Mouse (Mus musculus): ENCODE measurements around the gene Gpc4. TPM values are rescaled to one million over a fixed set of nuclear protein-coding genes. Genes with fewer than 3 reads are reported as not detected.
A peak's percentile ranks its signal among the peaks of the same experiment; 100 is the strongest.

The Gpc4 gene
- 11.5 and 13.4 TPM in 2 replicates for polyA plus RNA-seq (2014; fragmentation: Nextera tagmentation; extraction: Ambion mirVana)

DNA sequence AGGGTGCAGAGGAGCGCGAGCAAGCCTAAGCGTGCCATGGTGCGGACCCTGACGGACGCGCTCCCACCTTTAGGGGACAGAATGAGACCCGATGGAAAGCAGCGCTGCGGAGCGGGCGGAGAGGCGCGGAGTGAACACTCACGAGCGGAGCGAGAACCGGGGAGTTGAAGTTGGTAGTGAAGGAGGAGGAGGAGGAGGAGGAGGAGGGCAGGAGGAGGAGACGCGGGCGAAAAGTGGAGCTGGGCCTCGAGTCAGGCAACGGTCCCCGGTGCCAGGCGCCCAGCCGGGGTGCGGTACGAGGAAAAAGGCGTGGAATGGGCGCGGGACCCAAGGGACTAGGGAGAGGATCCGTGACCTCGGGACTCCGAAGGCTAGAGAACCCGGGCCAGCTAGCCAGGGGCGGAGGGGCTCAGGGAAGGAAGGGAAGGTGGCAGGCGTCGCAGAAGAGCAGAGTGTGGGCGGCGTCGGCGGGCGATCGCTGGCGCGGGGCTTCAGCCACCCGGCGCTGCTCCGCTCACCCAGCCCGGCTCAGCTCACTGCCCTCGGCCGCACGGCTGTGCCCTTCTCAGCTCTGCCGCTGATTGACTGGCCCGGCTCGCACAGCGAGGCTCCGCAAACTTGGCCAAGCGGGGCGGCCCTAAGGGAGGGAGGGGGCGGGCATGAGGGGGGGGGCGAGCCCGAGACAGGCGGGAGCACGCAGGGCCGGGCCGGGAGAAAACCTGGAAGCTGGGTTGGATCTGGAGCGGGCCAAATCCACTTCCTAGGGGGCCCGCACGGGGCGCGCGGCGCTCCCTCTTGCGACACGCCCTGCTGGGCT is at the start of gene Gpc4:
TSS of gene Gpc4 (minus strand) at position 515 of the 817 bp plus-strand sequence.
- Histone ChIP-seq H3K4me3 (ENCODE audit: low read depth, low read length) (peak within 1 kb of the TSS; percentile 61), H3K4me2 (peak within 1 kb of the TSS; percentile 80), H3K9me3 (ENCODE audit: control insufficient read depth, low read length) (no peaks in the 10 kb centered on the region), H3K27me3 (replicated peaks; ENCODE audit: control insufficient read depth, insufficient read depth, low read length) (peaks cover 18% of the 10 kb centered on the region), H3K36me3 (ENCODE audit: control insufficient read depth, insufficient read depth, low read length) (no peaks in the 10 kb centered on the region), H3K4me1 (replicated peaks; ENCODE audit: control insufficient read depth, insufficient read depth, low read length) (no peaks in the 10 kb centered on the region), H3K9ac (ENCODE audit: low read depth, low read length) (peak within 1 kb of the TSS; percentile 74), H3K27ac (ENCODE audit: low read depth, low read length) (peak within 1 kb of the TSS; percentile 66)
- WGBS = 14% methylated on average over 66 of the region's 76 CpGs
- peak; percentile 72 for DNase-seq (ENCODE audit: low spot score)
- ATAC-seq (replicated peaks; ENCODE audit: low FRiP score) = peak; percentile 89

DNA sequence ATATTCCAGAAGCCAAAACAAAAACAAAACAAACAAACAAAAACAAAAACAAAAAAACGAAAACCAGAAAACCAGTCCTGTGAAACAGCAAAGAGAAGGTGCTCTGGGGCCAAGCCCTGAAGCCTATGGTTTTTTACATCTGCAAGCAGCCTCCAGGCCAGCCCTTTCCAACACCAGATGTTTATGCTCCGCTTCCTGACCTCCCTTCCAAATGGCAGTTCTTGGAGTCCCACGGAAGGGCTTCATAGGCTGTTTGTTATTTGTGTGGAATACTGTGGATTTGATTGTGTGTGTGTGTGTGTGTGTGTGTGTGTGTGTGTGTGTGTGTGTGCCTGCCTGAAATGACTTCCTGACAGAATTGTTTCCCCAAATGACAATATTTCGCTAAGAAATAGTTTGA is 47.8 kb upstream of the Gpc4 start:
- H3K4me3 ChIP-seq (ENCODE audit: low read depth, low read length) = no peak overlapping the region
- H3K4me1 ChIP-seq (replicated peaks; ENCODE audit: control insufficient read depth, insufficient read depth, low read length) = no peaks in the 10 kb centered on the region
- H3K36me3 ChIP-seq (ENCODE audit: control insufficient read depth, insufficient read depth, low read length) = no peaks in the 10 kb centered on the region
- H3K9me3 ChIP-seq (ENCODE audit: control insufficient read depth, low read length) = no peaks in the 10 kb centered on the region
- DNase-seq (ENCODE audit: low spot score) = no peak
- no peaks in the 10 kb centered on the region; the same call in 1 of the 2 replicates for H3K27me3 ChIP-seq (replicated peaks; ENCODE audit: control insufficient read depth, insufficient read depth, low read length)
- no peak overlapping the region for H3K27ac ChIP-seq (ENCODE audit: low read depth, low read length)
- 67% methylated on average over 4 of the region's 4 CpGs for WGBS
- H3K4me2 ChIP-seq = no peak overlapping the region
- no peak overlapping the region for H3K9ac ChIP-seq (ENCODE audit: low read depth, low read length)
- ATAC-seq (replicated peaks; ENCODE audit: low FRiP score) = no peak

DNA sequence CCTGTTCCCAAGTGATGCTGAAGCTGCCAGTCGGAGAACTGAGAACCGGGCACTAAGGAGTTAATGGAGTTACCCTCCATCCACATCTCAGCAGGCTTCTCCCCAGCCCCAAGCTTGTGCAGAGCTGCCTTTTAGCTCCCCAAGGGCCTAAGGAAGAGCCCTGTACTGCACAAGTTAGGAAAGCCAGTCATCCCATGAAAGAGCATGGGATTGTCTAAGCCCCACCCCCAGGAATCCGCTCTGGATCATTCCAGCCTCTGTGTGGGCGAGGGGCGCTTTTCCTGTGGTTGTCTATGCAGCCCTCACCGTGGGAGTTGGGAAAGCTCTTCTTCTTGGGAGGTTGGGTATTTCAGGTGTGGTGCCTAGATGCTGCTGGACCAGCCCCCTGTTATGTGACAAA is 34.8 kb upstream of the Gpc4 start:
- ATAC-seq (replicated peaks; ENCODE audit: low FRiP score) = no peak
- Histone ChIP-seq H3K4me2 (no peak overlapping the region), H3K4me1 (replicated peaks; ENCODE audit: control insufficient read depth, insufficient read depth, low read length) (no peaks in the 10 kb centered on the region), H3K27me3 (replicated peaks; ENCODE audit: control insufficient read depth, insufficient read depth, low read length) (no peaks in the 10 kb centered on the region; the same call in 1 of the 2 replicates), H3K9ac (ENCODE audit: low read depth, low read length) (no peak overlapping the region), H3K36me3 (ENCODE audit: control insufficient read depth, insufficient read depth, low read length) (no peaks in the 10 kb centered on the region), H3K27ac (ENCODE audit: low read depth, low read length) (no peak overlapping the region), H3K9me3 (ENCODE audit: control insufficient read depth, low read length) (no peaks in the 10 kb centered on the region), H3K4me3 (ENCODE audit: low read depth, low read length) (no peak overlapping the region)
- no peak for DNase-seq (ENCODE audit: low spot score)
- 36% methylated on average over 6 of the region's 6 CpGs for WGBS

DNA sequence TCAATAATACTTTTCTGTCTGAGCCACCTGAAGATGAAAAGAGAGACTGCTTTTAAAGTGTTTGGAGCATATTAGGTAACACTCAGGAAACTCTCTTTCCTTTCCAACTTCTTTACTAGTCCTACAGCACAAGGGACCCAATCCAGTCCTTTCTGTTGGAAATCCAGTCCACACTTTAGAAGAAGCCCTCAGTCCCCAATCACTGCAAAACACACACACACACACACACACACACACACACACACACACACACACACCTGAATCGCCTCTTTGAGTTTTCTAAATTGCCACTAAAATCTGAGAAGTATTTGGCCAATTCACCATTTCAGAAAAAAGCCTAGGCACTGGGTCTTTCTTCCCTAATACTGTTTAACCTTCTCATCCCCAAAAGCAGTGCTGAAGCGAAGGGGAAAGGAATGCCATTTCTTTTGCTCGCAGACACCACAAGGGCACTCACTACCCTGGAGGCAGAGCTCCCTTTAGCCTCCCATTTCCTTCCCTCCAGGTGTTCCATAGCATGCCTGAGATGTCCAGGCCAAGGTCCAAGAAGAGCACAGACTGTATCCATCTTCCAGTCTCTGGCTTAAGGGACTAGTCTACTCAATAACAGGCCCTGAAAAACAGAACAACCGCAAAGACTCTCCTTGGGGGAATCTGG is 28.4 kb upstream of the Gpc4 start:
- no peak for DNase-seq (ENCODE audit: low spot score)
- Histone ChIP-seq H3K27ac (ENCODE audit: low read depth, low read length) (no peak overlapping the region), H3K27me3 (replicated peaks; ENCODE audit: control insufficient read depth, insufficient read depth, low read length) (peaks cover 11% of the 10 kb centered on the region), H3K9ac (ENCODE audit: low read depth, low read length) (no peak overlapping the region), H3K4me1 (replicated peaks; ENCODE audit: control insufficient read depth, insufficient read depth, low read length) (no peaks in the 10 kb centered on the region), H3K9me3 (ENCODE audit: control insufficient read depth, low read length) (no peaks in the 10 kb centered on the region), H3K4me3 (ENCODE audit: low read depth, low read length) (no peak overlapping the region), H3K36me3 (ENCODE audit: control insufficient read depth, insufficient read depth, low read length) (no peaks in the 10 kb centered on the region), H3K4me2 (no peak overlapping the region)
- ATAC-seq (replicated peaks; ENCODE audit: low FRiP score) = no peak
- 37% methylated on average over 4 of the region's 4 CpGs for WGBS

DNA sequence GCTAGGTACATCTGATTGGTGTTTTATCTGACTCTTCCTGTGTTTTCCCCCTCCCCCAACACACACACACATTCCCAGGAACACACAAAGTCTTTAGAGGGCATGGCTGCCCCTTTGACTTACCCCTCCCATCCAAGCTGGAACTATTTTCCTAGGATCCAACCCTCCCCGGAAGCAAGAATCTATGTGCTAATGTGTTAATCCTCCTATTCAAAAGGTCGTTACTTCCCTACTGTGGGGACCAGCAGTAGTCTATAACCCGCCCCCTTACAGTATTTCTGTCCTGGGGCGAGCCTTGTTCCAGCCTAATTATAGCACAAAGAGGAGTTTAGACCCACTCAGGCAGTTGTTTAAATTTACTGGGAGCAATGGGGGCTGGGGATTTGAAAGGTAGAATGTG is 24.0 kb upstream of the Gpc4 start:
- Histone ChIP-seq H3K9ac (ENCODE audit: low read depth, low read length) (no peak overlapping the region), H3K4me2 (no peak overlapping the region), H3K4me1 (replicated peaks; ENCODE audit: control insufficient read depth, insufficient read depth, low read length) (no peaks in the 10 kb centered on the region), H3K27ac (ENCODE audit: low read depth, low read length) (no peak overlapping the region), H3K4me3 (ENCODE audit: low read depth, low read length) (no peak overlapping the region), H3K9me3 (ENCODE audit: control insufficient read depth, low read length) (no peaks in the 10 kb centered on the region), H3K36me3 (ENCODE audit: control insufficient read depth, insufficient read depth, low read length) (no peaks in the 10 kb centered on the region), H3K27me3 (replicated peaks; ENCODE audit: control insufficient read depth, insufficient read depth, low read length) (peaks cover 11% of the 10 kb centered on the region; the same call in 1 of the 2 replicates)
- no peak for DNase-seq (ENCODE audit: low spot score)
- ATAC-seq (replicated peaks; ENCODE audit: low FRiP score) = no peak
- 37% methylated on average over 4 of the region's 4 CpGs for WGBS

DNA sequence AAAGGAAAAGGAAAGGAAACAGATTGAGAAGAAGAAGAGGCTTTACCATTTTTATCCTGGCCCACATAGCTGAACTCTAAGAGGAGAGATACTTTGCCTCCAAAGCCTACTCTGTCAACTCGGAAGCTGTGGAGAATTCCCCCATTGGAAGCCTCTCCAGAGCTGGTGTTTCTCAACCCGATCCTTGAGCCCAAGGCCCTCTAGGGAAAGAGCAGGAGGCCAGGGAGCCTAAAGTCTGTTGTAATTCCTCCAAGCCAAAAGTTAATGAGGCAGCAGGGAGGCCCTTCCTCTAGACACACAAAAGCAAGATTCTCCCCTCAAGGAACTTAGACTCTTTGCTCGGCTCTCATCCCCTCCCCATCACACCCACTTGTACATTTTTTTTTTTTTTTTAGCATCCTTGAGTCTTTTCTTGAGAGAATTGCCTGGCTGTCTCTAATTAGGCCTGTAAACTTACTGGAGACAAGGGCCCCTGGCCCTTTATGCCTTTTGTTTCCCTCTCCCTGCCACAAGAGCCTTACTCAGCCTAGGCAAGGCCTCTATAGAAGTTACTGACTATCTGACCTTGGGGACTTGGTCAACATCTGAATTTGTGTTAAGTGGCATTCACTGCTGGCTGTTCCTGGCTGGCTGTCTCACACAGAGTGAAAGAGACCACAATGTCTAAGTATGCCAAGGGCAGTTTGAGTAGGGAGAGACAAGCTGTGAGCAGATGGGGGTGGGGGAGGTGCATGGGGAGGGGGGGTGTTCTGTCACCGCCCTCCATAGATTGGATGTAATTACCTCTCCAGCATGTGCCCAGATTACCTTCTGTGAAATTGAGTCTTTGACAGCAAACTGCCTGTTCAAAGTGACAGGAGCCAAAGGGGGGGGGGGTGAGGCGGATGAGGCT is 18.7 kb upstream of the Gpc4 start:
- no peak overlapping the region for H3K4me3 ChIP-seq (ENCODE audit: low read depth, low read length)
- WGBS = 56% methylated on average over 5 of the region's 5 CpGs

DNA sequence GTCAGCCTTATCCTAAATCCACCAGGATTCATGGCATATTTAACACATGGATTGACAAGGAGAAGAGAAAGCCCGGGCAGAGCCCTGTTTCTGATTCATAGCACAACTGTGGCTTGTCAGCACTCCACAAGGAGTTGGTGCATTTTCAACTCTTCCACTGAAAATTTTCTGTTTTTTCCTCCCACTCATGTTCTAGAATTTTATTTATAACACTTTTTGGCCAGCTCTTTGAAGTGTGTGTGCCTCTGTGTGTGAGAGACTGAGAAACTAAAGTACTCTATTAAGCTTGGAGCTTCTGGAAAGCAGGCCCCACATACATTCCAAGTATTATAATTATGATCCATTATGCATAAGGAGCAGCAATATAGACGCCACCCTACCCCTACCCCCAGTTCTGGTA is 16.3 kb upstream of the Gpc4 start:
- no peaks in the 10 kb centered on the region for H3K27me3 ChIP-seq (replicated peaks; ENCODE audit: control insufficient read depth, insufficient read depth, low read length)
- no peak overlapping the region for H3K4me3 ChIP-seq (ENCODE audit: low read depth, low read length)
- no peak overlapping the region for H3K4me2 ChIP-seq
- no peaks in the 10 kb centered on the region for H3K4me1 ChIP-seq (replicated peaks; ENCODE audit: control insufficient read depth, insufficient read depth, low read length)
- DNase-seq (ENCODE audit: low spot score) = no peak
- 72% methylated on average over 2 of the region's 2 CpGs for WGBS
- H3K36me3 ChIP-seq (ENCODE audit: control insufficient read depth, insufficient read depth, low read length) = no peaks in the 10 kb centered on the region
- H3K27ac ChIP-seq (ENCODE audit: low read depth, low read length) = no peak overlapping the region
- no peaks in the 10 kb centered on the region for H3K9me3 ChIP-seq (ENCODE audit: control insufficient read depth, low read length)
- H3K9ac ChIP-seq (ENCODE audit: low read depth, low read length) = no peak overlapping the region
- no peak for ATAC-seq (replicated peaks; ENCODE audit: low FRiP score)

More for the DNA sequence above, 18.7 kb upstream of the Gpc4 start:
- H3K27me3 ChIP-seq (replicated peaks; ENCODE audit: control insufficient read depth, insufficient read depth, low read length) = no peaks in the 10 kb centered on the region; the same call in 1 of the 2 replicates
- no peaks in the 10 kb centered on the region for H3K9me3 ChIP-seq (ENCODE audit: control insufficient read depth, low read length)
- no peaks in the 10 kb centered on the region for H3K4me1 ChIP-seq (replicated peaks; ENCODE audit: control insufficient read depth, insufficient read depth, low read length)
- H3K4me2 ChIP-seq = no peak overlapping the region
- DNase-seq (ENCODE audit: low spot score) (no peak), ATAC-seq (replicated peaks; ENCODE audit: low FRiP score) (no peak)
- no peaks in the 10 kb centered on the region for H3K36me3 ChIP-seq (ENCODE audit: control insufficient read depth, insufficient read depth, low read length)
- no peak overlapping the region for H3K9ac ChIP-seq (ENCODE audit: low read depth, low read length)
- H3K27ac ChIP-seq (ENCODE audit: low read depth, low read length) = no peak overlapping the region

DNA sequence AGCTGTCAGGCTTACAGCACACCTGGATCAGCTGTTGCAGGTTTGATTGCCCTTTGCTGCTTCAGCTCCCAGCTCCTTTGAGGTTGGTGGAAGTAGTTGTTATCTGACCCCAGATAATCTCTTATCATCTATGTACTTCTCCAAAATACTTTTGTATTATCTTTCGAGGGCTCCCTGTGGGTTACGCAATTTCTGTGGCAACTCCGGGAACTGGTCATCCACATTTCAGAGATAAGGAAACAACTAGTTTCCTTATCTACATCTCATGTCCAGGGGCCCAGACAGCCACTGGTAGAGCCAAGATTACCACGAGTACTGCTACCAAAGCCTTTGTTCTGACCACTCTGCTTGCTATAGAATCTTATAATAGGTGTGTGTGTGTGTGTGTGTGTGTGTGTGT is 12.0 kb upstream of the Gpc4 start:
- no peak overlapping the region for H3K27ac ChIP-seq (ENCODE audit: low read depth, low read length)
- H3K36me3 ChIP-seq (ENCODE audit: control insufficient read depth, insufficient read depth, low read length) = no peaks in the 10 kb centered on the region
- ATAC-seq (replicated peaks; ENCODE audit: low FRiP score) (no peak), DNase-seq (ENCODE audit: low spot score) (no peak)
- no peak overlapping the region for H3K4me3 ChIP-seq (ENCODE audit: low read depth, low read length)
- 34% methylated on average over 4 of the region's 4 CpGs for WGBS
- H3K9ac ChIP-seq (ENCODE audit: low read depth, low read length) = no peak overlapping the region
- H3K4me2 ChIP-seq = no peak overlapping the region
- H3K4me1 ChIP-seq (replicated peaks; ENCODE audit: control insufficient read depth, insufficient read depth, low read length) = no peaks in the 10 kb centered on the region
- H3K27me3 ChIP-seq (replicated peaks; ENCODE audit: control insufficient read depth, insufficient read depth, low read length) = no peaks in the 10 kb centered on the region
- no peaks in the 10 kb centered on the region for H3K9me3 ChIP-seq (ENCODE audit: control insufficient read depth, low read length)

Measured in liver, embryonic 11.5 days (tissue).